In the genomic region with DNA sequence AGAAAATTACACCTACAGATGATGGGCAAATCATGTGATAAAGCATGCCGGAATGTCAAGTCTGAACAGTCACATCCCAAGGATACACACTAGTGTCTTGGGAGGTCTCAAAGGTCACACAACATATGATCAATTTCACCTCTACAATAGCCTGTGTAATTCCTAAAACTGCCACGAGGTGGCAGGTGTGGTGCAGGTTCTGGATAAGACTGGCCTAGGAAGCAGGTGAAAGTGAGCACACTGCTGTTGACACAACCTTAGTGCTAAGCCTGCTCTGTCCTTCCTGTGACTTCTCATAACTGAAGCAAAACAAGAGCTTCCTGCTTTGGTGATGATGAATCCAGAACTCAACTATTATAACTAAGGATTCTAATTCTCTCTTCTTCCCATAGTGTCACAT, we compare ENCODE assay signal across 9 mouse cellular contexts.
DNase-seq lines count a peak whose midpoint lies in the region; ATAC-seq and TF ChIP-seq lines count a peak whose summit lies in the region.
"Had no signal": no experiment of that assay in that cellular context is flagged by ENCODE, and none has a peak within 500 bp of the region (broad histone marks: within the 10 kb centered on the region; RNA-seq: fewer than 3 reads in every experiment).

No protein-coding gene starts in this region.

- intact Hi-C loops in left cerebral cortex, postnatal 36 days (cut with DNase I), result loop anchor here (2.0 to 5.0 kb wide), 2 partner anchors 88 to 145 kb away; no protein-coding TSS in a partner anchor

- no peaks in the 10 kb centered on the region for H3K36me3 ChIP-seq in intestine, embryonic 16.5 days (ENCODE audit: control insufficient read depth, insufficient read depth, low read length)
- H3K36me3 ChIP-seq in midbrain, embryonic 13.5 days, result no peaks in the 10 kb centered on the region
- no peaks in the 10 kb centered on the region for H3K36me3 ChIP-seq in spleen, adult 2 months (ENCODE audit: control insufficient read depth, insufficient read depth, low read length)
- H3K36me3 ChIP-seq: embryonic facial prominence, embryonic 12.5 days had no signal

- 26% methylated on average over 2 of the region's 2 CpGs for WGBS in intestine, embryonic 16.5 days
- WGBS in midbrain, embryonic 13.5 days, result 37% methylated on average over 2 of the region's 2 CpGs
- 42% methylated on average over 2 of the region's 2 CpGs for WGBS in spleen, adult 2 months

- H3K9me3 ChIP-seq in intestine, embryonic 16.5 days (ENCODE audit: control insufficient read depth, low read length), result no peaks in the 10 kb centered on the region
- no peaks in the 10 kb centered on the region for H3K9me3 ChIP-seq in midbrain, embryonic 13.5 days
- H3K9me3 ChIP-seq: embryonic facial prominence, embryonic 12.5 days had no signal

- ATAC-seq in frontal cortex, adult (ENCODE audit: low TSS enrichment), result peak; percentile 47
- ATAC-seq in intestine, embryonic 16.5 days, result peak; percentile 81
- peak; percentile 77 for ATAC-seq in midbrain, embryonic 13.5 days

- no peak overlapping the region for H3K4me2 ChIP-seq in intestine, embryonic 16.5 days (ENCODE audit: low read depth, low read length)
- no peak overlapping the region for H3K4me2 ChIP-seq in midbrain, embryonic 13.5 days (replicated peaks)
- H3K4me2 ChIP-seq: embryonic facial prominence, embryonic 12.5 days had no signal

- no peak overlapping the region for H3K27ac ChIP-seq in intestine, embryonic 16.5 days (ENCODE audit: low read length)
- H3K27ac ChIP-seq in midbrain, embryonic 13.5 days, result no peak overlapping the region
- H3K27ac ChIP-seq in spleen, adult 2 months (ENCODE audit: insufficient read depth, low read length), result no peak overlapping the region
- H3K27ac ChIP-seq: embryonic facial prominence, embryonic 12.5 days had no signal

- TF ChIP-seq CTCF in spleen, adult 2 months (IDR thresholded peaks at IDR 0.05; ENCODE audit: extremely low read depth, insufficient read depth, insufficient read length, insufficient replicate concordance), result peak; percentile 79; the same call in 1 of the 2 replicates

- H3K27me3 ChIP-seq in intestine, embryonic 16.5 days (replicated peaks; ENCODE audit: control insufficient read depth, insufficient read depth, low read length), result no peaks in the 10 kb centered on the region
- no peaks in the 10 kb centered on the region for H3K27me3 ChIP-seq in midbrain, embryonic 13.5 days
- H3K27me3 ChIP-seq in spleen, adult 2 months (ENCODE audit: control insufficient read depth, insufficient read depth, low read length), result no peaks in the 10 kb centered on the region
- H3K27me3 ChIP-seq: embryonic facial prominence, embryonic 12.5 days had no signal

- 0 out of 2 replicates have a peak, but pooled peaks cover 7% of the 10 kb centered on the region for H3K4me1 ChIP-seq in intestine, embryonic 16.5 days (ENCODE audit: control insufficient read depth, insufficient read depth, low read length)
- peaks cover 17% of the 10 kb centered on the region for H3K4me1 ChIP-seq in midbrain, embryonic 13.5 days (replicated peaks)
- no peaks in the 10 kb centered on the region for H3K4me1 ChIP-seq in spleen, adult 2 months (ENCODE audit: control insufficient read depth, insufficient read depth, insufficient read length)

- no peak overlapping the region for H3K4me3 ChIP-seq in intestine, embryonic 16.5 days (ENCODE audit: low read length)
- H3K4me3 ChIP-seq in midbrain, embryonic 13.5 days (replicated peaks), result no peak overlapping the region
- no peak overlapping the region for H3K4me3 ChIP-seq in spleen, adult 2 months (ENCODE audit: extremely low read depth, insufficient read depth, insufficient read length)
- H3K4me3 ChIP-seq: embryonic facial prominence, embryonic 12.5 days had no signal

- H3K9ac ChIP-seq in intestine, embryonic 16.5 days (ENCODE audit: low read depth, low read length), result no peak overlapping the region
- no peak overlapping the region for H3K9ac ChIP-seq in midbrain, embryonic 13.5 days (replicated peaks)
- H3K9ac ChIP-seq: embryonic facial prominence, embryonic 12.5 days had no signal

- no peak for TF ChIP-seq POLR2A in spleen, adult 2 months (IDR thresholded peaks at IDR 0.05; ENCODE audit: low read depth, low read length)

- peak; percentile 63 for DNase-seq in urinary bladder, postnatal 14 days (ENCODE audit: low spot score)
- no peak for DNase-seq in urinary bladder, postnatal 4 days (ENCODE audit: low spot score in 2 of 2)
- peak; percentile 81 for DNase-seq in cerebellum, adult 9-10 months
- peak; percentile 38 to 69 for DNase-seq in left cerebral cortex, postnatal 36 days (ENCODE audit: low spot score in 2 of 2)
- DNase-seq in spleen, adult 2 months (ENCODE audit: low read depth in 1 of 2, low spot score in 2 of 2), result peak; percentile 53 to 72

Comparison
In these comparisons a context has a peak if more than half of its experiments do, and no peak if none do; other contexts are left out.
1. DNase-seq: peak in urinary bladder, postnatal 14 days (single experiment), cerebellum, adult 9-10 months (single experiment), left cerebral cortex, postnatal 36 days (2 of 2) and spleen, adult 2 months (2 of 2); none in urinary bladder, postnatal 4 days (0 of 2).
2. Peak in every context shown above with its lines, with median percentiles within 50 percentile points of each other: ATAC-seq.